Mouse (Mus musculus): ENCODE results near the gene Fer.

The Fer gene

GRCm38 (mm10) chr17:63864171-63864571 lies 1.3 kb downstream of the Fer start:
- no peak for DNase-seq (ENCODE audit: low read depth, low spot score)

- DNase-seq (ENCODE audit: low read depth, low spot score): no peak
These were observed 8.9 kb downstream of the Fer start for GRCm38 (mm10) chr17:63871773-63872172.

- DNase-seq (ENCODE audit: low read depth, low spot score): no peak
These were observed 16.0 kb downstream of the Fer start for GRCm38 (mm10) chr17:63878889-63879288.

- DNase-seq (ENCODE audit: low read depth, low spot score): no peak
These were observed 17.1 kb downstream of the Fer start for GRCm38 (mm10) chr17:63880009-63880408.

GRCm38 (mm10) chr17:63886988-63887387 lies 24.1 kb downstream of the Fer start:
- DNase-seq (ENCODE audit: low read depth, low spot score): no peak

- DNase-seq (ENCODE audit: low read depth, low spot score): no peak
These were observed 27.7 kb downstream of the Fer start for GRCm38 (mm10) chr17:63890611-63891010.

- no peak for DNase-seq (ENCODE audit: low read depth, low spot score)
These were observed 33.0 kb downstream of the Fer start for GRCm38 (mm10) chr17:63895829-63896228.

- no peak for DNase-seq (ENCODE audit: low read depth, low spot score)
These were observed 34.2 kb downstream of the Fer start for GRCm38 (mm10) chr17:63897050-63897449.

- no peak for DNase-seq (ENCODE audit: low read depth, low spot score)
These were observed 46.4 kb downstream of the Fer start for GRCm38 (mm10) chr17:63909297-63909696.

- DNase-seq (ENCODE audit: low read depth, low spot score): no peak
These were observed 58.8 kb downstream of the Fer start for GRCm38 (mm10) chr17:63921601-63922203.

GRCm38 (mm10) chr17:63925581-63925980 lies 62.7 kb downstream of the Fer start:
- no peak for DNase-seq (ENCODE audit: low read depth, low spot score)

GRCm38 (mm10) chr17:63930634-63931033 lies 67.8 kb downstream of the Fer start:
- DNase-seq (ENCODE audit: low read depth, low spot score): no peak

GRCm38 (mm10) chr17:63931556-63931955 lies 68.7 kb downstream of the Fer start:
- no peak for DNase-seq (ENCODE audit: low read depth, low spot score)

GRCm38 (mm10) chr17:63935408-63935807 lies 72.5 kb downstream of the Fer start:
- no peak for DNase-seq (ENCODE audit: low read depth, low spot score)

- DNase-seq (ENCODE audit: low read depth, low spot score): no peak
These were observed 75.0 kb downstream of the Fer start for GRCm38 (mm10) chr17:63937886-63938285.

GRCm38 (mm10) chr17:63946772-63947171 lies 83.9 kb downstream of the Fer start:
- DNase-seq (ENCODE audit: low read depth, low spot score): no peak

GRCm38 (mm10) chr17:63948811-63949210 lies 85.9 kb downstream of the Fer start:
- DNase-seq (ENCODE audit: low read depth, low spot score): no peak

- peak; percentile 4 for DNase-seq (ENCODE audit: low read depth, low spot score)
These were observed 88.6 kb downstream of the Fer start for GRCm38 (mm10) chr17:63951436-63951835.

GRCm38 (mm10) chr17:63967091-63967490 lies 104.2 kb downstream of the Fer start:
- DNase-seq (ENCODE audit: low read depth, low spot score): no peak

- no peak for DNase-seq (ENCODE audit: low read depth, low spot score)
These were observed 106.6 kb downstream of the Fer start for GRCm38 (mm10) chr17:63969448-63969847.

GRCm38 (mm10) chr17:63970239-63970638 lies 107.4 kb downstream of the Fer start:
- DNase-seq (ENCODE audit: low read depth, low spot score): no peak

- DNase-seq (ENCODE audit: low read depth, low spot score): no peak
These were observed 108.1 kb downstream of the Fer start for GRCm38 (mm10) chr17:63970939-63971338.

GRCm38 (mm10) chr17:63972181-63972580 lies 109.3 kb downstream of the Fer start:
- no peak for DNase-seq (ENCODE audit: low read depth, low spot score)

- no peak for DNase-seq (ENCODE audit: low read depth, low spot score)
These were observed 110.9 kb downstream of the Fer start for GRCm38 (mm10) chr17:63973806-63974205.

All from CD4-positive, CD25-positive, alpha-beta regulatory T cell, adult 2 months (primary cell).